Mouse (Mus musculus): ENCODE results near the gene Ddx56. TPM values are rescaled to one million over a fixed set of nuclear protein-coding genes. Genes with fewer than 3 reads are reported as not detected.
"Not testable (repeated sequence)": the region's sequence is repeated elsewhere in the genome, so short reads cannot be mapped to it uniquely, and the experiment has no call there.

Ddx56 gene
- total RNA-seq, 2 experiments from 2014 or later = 40.1 to 48.8 TPM

- no peak for TF ChIP-seq CTCF (conservative IDR thresholded peaks at IDR 0.05)
- peak; percentile 97 to 99 for DNase-seq (ENCODE audit: low spot score in 2 of 2)
- peak within 1 kb of the TSS; percentile 85 for H3K4me3 ChIP-seq
- H3K27ac ChIP-seq = peak within 1 kb of the TSS; percentile 97
Observed at GRCm38 (mm10) chr11:6291401-6292115, 24.0 kb upstream of the Ddx56 start, which contains the start of gene Ogdh. Gene Ogdh (plus strand): TSS chr11:6291633.

DNA sequence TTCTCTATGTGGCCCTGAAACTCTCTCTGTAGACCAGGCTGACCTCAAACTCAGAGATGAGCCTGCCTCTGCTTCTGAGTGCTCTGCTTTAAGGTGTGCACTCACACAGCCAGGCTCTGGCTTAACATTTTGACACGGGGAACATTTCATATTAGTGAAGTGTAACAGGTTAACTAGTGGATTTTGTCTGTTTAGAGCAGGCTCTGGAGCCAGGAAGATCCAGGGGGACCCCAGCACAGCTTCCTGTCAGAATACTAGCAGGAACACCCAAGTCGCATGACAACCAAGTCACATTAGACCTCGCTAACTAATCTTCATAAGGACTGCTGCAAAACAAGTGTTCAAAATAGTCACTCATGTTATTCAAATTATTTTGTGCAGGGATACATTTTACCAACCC lies 23.3 kb upstream of the Ddx56 start:
- DNase-seq (ENCODE audit: low spot score in 2 of 2) = no peak
- Histone ChIP-seq H3K27ac (peak overlapping the region; percentile 97), H3K4me3 (peak overlapping the region; percentile 85)
- TF ChIP-seq CTCF (conservative IDR thresholded peaks at IDR 0.05) = no peak

DNA sequence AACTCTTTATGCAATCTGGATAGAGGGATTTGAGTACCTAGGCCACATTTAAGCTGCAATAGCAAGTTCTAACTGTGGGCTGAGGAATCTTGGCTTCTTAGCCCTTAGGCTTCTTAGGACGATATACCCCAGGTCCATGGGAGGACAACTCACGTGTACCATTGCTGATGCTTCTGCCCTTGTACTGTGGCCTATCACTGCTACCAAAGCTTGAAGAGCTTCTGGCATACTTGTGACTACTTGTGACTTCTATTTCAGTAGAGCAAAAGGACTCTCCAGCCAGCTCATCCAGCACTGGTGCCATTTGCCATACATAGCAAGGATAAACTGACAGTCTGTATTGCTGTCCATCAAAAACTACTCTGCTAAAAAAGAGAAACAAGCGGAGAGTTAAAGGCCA lies 22.6 kb upstream of the Ddx56 start:
- no peak for TF ChIP-seq CTCF (conservative IDR thresholded peaks at IDR 0.05)
- H3K27ac ChIP-seq = no peak overlapping the region
- no peak overlapping the region for H3K4me3 ChIP-seq
- no peak for DNase-seq (ENCODE audit: low spot score in 2 of 2)

DNA sequence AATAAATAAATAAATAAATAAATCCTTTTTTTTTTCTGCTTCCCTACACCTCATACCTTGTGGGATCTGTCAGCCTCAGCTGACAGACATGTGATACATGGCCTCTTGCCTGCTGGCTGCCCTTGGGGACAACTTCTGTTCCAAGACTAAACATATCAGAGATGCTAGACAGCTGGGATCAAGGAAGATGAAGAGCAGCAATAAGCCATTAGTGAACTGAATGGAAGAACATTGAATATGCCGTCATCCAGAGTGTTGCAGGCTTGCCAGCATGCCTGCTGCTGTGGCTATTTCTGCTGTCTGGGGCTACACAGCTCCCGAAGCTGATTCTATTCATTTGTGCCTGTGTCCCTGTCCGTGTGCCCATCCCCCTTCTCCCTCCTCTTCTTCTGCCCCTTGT lies 15.4 kb upstream of the Ddx56 start:
- Histone ChIP-seq H3K4me3 (no peak overlapping the region), H3K27ac (no peak overlapping the region)
- TF ChIP-seq CTCF (conservative IDR thresholded peaks at IDR 0.05) = no peak
- DNase-seq (ENCODE audit: low spot score in 2 of 2) = no peak

DNA sequence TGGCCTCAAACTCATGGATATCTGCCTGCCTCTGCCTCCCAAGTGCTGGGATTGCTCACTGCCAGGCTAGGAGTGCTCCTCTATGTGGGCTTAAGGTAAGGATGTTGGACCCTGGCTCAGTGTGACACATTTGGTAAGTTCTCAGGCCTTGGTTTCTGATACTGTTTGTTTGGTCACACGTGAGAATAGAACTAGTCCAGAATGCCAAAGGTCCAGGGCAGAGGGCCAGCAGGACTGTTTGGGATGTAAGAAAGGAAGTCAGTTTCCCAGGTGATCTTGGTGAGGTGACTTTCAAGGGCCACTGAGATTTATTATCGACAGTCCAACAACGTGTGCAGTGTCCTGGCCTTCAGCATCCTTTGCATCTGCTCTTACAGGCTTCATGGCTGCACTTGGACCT lies 8.9 kb upstream of the Ddx56 start:
- no peak for DNase-seq (ENCODE audit: low spot score in 2 of 2)
- no peak overlapping the region for H3K4me3 ChIP-seq
- H3K27ac ChIP-seq = no peak overlapping the region
- TF ChIP-seq CTCF (conservative IDR thresholded peaks at IDR 0.05) = no peak

DNA sequence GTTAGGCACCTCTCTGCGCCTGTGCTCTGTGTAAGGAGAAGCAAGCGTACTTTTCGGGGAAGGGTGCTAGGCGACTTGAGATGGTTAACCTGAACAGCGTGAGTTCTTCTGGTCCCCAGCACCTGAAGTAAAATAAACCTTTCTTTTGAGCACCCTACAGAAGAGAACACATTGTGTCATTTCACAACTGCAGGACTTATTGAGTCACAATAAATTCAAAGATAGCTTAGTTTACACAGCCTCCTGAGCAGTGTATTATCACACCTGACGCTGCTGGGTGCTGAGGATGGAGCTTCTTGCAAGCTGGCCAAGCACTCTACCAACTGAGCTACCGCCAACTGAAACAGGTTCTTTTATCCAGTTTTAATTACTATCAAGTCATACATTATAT lies 7.5 kb upstream of the Ddx56 start:
- Histone ChIP-seq H3K4me3 (peak overlapping the region; percentile 94), H3K27ac (peak overlapping the region; percentile 89)
- no peak; the same call in 1 of the 2 replicates for TF ChIP-seq CTCF (conservative IDR thresholded peaks at IDR 0.05)
- no peak for DNase-seq (ENCODE audit: low spot score in 2 of 2)

- TF ChIP-seq CTCF (conservative IDR thresholded peaks at IDR 0.05) = peak; percentile 84
- DNase-seq (ENCODE audit: low spot score in 2 of 2) = peak; percentile 98
- H3K4me3 ChIP-seq = peak within 1 kb of the TSS; percentile 94
- peak within 1 kb of the TSS; percentile 89 for H3K27ac ChIP-seq
Observed at GRCm38 (mm10) chr11:6274387-6275093, 7.0 kb upstream of the Ddx56 start, which contains the start of gene Tmed4. Gene Tmed4 (minus strand): TSS chr11:6274870.

DNA sequence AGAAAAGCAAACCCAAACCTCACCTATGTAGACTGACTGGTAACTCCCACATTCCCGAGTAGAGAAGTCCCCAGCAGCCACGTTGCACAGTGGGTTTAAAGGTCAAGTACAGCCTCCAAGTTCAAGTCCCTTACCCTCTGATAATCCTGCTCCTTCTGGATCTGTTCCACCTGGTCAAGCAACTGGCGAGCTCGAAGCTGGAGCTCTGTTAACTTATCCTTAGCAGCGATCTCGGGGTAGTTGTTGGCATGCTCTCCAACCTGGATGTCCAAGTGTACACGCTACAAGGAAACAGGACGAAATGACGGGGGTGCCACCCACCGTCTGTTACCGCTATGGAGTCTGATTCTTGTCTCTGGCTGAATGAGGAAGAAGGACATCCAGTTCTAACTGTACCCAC lies 6.0 kb upstream of the Ddx56 start:
- no peak for TF ChIP-seq CTCF (conservative IDR thresholded peaks at IDR 0.05)
- DNase-seq (ENCODE audit: low spot score in 2 of 2) = no peak
- peak overlapping the region; percentile 89 for H3K27ac ChIP-seq

DNA sequence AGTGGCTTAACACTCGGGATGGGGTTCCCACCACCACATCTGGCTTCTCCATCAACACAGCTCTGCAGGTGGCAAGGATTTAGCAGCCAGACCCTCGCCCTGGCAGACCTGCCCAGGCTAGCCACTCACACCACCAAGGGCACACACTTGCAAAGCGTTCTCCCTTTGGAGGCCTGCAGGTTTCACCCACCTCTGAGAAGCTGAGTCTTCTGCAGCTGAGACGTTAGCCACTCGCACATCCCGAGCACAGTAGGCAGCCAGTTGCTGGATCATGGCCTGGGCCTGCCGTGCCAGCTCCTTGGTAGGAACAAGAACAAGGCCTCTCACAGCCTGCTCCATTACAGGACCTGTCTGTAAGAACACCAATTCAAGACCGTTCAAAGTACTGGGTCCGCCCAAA lies 951 bp downstream of the Ddx56 start:
- no peak for TF ChIP-seq CTCF (conservative IDR thresholded peaks at IDR 0.05)

More for the DNA sequence above, 6.0 kb upstream of the Ddx56 start:
- H3K4me3 ChIP-seq = peak overlapping the region; percentile 94

GRCm38 (mm10) chr11:6261434-6262082 lies 6.0 kb downstream of the Ddx56 start:
- Histone ChIP-seq H3K4me3 (no peak overlapping the region), H3K27ac (no peak overlapping the region)
- TF ChIP-seq CTCF (conservative IDR thresholded peaks at IDR 0.05) = peak; percentile 98
- DNase-seq (ENCODE audit: low spot score in 2 of 2) = peak; percentile 51 to 77

More for the DNA sequence above, 951 bp downstream of the Ddx56 start:
- H3K27ac ChIP-seq = peak overlapping the region; percentile 95; the same call in 1 of the 2 replicates
- H3K4me3 ChIP-seq = peak overlapping the region; percentile 81
- DNase-seq (ENCODE audit: low spot score in 2 of 2) = no peak

GRCm38 (mm10) chr11:6259413-6259812 lies 8.2 kb downstream of the Ddx56 start:
- H3K27ac ChIP-seq = no peak overlapping the region

DNA sequence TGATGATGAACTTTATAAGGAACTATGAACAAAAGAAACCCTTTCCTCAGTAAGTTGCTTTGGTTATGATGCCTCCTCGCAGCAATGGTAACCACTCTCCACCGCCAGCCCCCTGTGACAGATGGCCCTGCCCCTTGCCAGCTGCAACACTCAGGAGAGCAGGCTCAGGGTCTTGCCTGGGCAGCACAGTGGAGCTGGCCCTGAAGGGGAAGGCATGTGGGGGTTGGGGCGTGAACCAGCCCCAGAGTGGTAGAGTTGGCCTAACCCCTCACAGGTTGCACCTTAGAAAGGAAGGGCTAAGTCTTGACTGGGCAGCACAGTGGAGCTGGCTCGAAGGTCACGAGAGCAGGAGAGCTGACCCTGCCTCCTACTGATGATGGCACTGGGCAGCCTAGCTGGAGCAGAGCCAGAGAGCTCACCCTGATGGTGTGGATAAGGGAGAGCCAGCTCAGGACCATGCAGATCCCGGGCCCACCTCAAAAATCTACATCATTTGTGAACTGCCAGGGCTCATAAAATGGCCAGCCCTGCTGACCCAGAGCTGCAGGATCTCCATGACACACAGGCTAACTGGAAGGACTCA lies 11.0 kb downstream of the Ddx56 start:
- TF ChIP-seq CTCF (conservative IDR thresholded peaks at IDR 0.05) = no peak
- DNase-seq (ENCODE audit: low spot score in 2 of 2) = no peak

More at GRCm38 (mm10) chr11:6259413-6259812, 8.2 kb downstream of the Ddx56 start:
- no peak overlapping the region for H3K4me3 ChIP-seq
- no peak for TF ChIP-seq CTCF (conservative IDR thresholded peaks at IDR 0.05)
- no peak for DNase-seq (ENCODE audit: low spot score in 2 of 2)

GRCm38 (mm10) chr11:6254602-6255001 lies 13.0 kb downstream of the Ddx56 start:
- DNase-seq (ENCODE audit: low spot score in 2 of 2); H3K27ac ChIP-seq; H3K4me3 ChIP-seq: not testable (repeated sequence)

More for the DNA sequence above, 11.0 kb downstream of the Ddx56 start:
- Histone ChIP-seq H3K4me3 (no peak overlapping the region), H3K27ac (no peak overlapping the region)
